Mouse (Mus musculus) adrenal gland, postnatal 36 days (tissue): ENCODE measurements around the gene Ahdc1. TPM values are rescaled to one million over a fixed set of nuclear protein-coding genes. Genes with fewer than 3 reads are reported as not detected.

Experiments used
- DNase-seq, 2 experiments: peaks; one replicate each; pipeline ENCODE4 v3.0.0; 2021; ENCODE audit warnings: mixed read lengths in 1 of 2
- total RNA-seq, 2 experiments: library from RNA; stranded (reverse); gene quantifications; 2 replicates each; pipeline ENCODE4 v1.2.3; 2021

The Ahdc1 gene
- total RNA-seq, 2 experiments from 2014 or later: 63.7 to 74.1 TPM

- no peak for DNase-seq
Measured at GRCm38 (mm10) chr4:133017597-133018262, 6.7 kb downstream of the Ahdc1 start.

- DNase-seq: no peak
Measured at GRCm38 (mm10) chr4:133018263-133018798, 7.3 kb downstream of the Ahdc1 start.

DNA sequence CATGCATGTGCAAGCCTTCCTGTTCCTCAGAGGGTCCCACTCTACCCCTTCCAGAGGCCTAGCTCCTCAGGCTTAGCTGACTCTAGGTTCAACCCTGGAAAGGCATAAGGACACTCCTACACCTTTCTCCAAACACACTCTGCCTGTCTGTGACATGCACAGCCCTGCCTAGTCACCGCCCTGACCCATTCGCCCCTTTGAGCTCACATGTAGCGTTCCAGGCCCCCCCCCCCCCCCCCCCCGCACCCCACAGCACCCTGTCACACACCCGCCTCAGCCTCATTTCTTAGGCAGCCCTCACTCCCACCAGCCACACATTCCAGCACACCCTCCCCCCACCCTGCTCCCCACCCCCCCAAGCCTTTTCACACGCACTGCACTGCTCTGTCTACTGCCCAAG, 9.7 kb downstream of the Ahdc1 start:
- DNase-seq: no peak

DNA sequence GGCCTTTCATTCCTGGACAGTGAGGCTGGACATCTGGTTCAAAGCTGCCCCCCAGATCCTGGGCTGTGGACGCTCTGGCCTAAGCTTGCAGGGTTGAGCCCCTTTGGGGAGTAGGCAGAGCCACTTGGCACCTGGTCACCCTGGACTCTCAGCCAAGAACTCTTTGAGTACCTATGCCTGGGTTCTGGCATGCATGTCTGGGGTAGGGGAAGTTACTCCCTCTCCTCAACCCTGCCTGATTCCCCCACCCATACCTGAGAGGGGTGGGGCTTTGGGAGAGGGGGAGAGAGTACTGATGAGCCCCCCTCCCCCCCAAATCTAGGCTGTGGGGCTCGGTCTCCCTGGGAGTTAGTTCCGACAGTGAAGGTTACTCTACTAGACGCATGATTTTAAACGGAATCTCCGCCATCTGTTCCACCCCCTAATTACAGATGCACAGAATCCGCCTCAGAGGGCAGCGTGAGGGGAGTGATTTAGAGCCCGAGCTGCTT, 10.2 kb downstream of the Ahdc1 start:
- no peak for DNase-seq

- no peak for DNase-seq
Measured at GRCm38 (mm10) chr4:133022217-133022616, 11.2 kb downstream of the Ahdc1 start.

DNA sequence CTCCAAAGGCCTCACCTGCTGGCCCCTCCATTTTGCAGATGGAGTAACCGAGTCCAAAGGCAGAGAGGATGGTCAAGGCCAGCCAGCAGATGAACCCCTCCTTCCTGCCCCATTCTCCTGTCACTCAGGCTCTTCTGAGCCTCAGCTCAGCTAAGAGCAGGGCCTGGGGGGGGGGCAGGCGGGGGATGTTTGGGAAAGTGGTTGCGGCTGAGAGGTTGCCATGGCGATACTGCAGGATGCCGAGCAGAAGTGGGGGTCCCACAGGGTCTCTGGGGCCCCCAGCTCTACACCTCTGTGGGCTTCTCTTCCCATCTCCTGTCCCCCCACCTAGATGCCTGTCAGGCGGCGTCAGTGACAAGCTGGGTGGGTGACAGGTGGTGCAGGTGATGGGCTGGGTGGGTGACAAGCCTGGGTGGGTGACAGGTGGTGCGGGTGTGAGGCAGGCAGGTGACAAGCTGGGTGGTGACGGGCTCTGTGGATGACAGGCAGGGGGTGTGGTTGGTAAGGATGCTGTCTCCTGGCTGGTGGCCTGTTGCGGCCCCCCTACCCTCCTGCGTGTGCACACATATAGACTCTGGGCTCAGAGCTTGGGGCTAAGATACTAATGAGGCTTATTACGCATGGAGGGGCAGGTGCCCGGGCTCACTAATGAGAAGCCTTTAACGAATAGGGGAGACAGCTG, 12.0 kb downstream of the Ahdc1 start:
- no peak for DNase-seq

- DNase-seq: no peak
Measured at GRCm38 (mm10) chr4:133023636-133024035, 12.6 kb downstream of the Ahdc1 start.

DNA sequence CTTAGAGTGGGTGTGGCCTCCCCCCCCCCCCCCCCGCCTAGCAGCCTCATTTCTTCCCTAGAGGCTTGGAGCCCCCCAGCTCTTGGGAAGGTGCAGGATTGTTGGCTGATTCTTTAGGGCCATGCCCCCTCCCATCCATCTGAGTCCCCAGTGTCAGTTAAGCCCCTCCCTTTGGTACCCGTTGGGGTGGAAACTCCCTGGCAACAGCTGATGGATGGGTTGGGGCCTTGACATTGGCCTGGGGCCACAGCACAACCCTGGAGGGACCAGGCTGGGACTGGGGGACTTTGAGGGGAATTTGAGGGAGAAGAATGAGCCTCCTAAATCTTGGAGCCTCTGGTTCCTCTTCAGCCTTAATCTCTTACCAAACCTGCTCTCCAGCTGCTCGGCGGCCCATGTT, 13.3 kb downstream of the Ahdc1 start:
- DNase-seq: no peak

- DNase-seq: peak; percentile 67 to 81
Measured at GRCm38 (mm10) chr4:133024969-133025685, 14.1 kb downstream of the Ahdc1 start.

- DNase-seq: no peak
Measured at GRCm38 (mm10) chr4:133026272-133026671, 15.2 kb downstream of the Ahdc1 start.

DNA sequence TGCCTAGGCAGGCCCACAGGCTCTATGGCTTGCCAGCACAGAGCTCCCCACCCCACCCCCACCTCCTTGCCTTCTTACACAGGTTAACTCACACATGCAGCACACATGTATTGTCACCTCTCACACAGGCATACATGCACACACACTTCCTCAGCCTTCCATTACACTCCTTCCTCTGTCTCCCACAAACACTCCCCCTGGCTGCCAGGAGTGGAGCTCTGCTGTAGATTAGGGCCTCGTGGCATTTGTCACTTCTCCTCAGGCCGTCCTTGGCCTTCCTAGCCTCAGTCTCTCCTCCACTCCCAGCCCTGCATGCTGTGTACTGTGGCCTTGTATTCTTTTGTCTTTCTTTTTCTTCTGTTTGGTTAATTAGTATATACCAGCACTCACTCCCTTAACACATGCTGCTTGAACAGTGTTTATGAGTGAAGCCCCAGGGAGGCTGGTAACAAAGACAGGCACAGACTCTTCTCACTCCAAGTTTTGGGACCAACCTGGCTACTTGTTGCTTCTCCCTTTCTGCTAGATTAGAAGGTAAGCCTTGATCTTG, 15.8 kb downstream of the Ahdc1 start:
- DNase-seq: peak; percentile 58 to 68

DNA sequence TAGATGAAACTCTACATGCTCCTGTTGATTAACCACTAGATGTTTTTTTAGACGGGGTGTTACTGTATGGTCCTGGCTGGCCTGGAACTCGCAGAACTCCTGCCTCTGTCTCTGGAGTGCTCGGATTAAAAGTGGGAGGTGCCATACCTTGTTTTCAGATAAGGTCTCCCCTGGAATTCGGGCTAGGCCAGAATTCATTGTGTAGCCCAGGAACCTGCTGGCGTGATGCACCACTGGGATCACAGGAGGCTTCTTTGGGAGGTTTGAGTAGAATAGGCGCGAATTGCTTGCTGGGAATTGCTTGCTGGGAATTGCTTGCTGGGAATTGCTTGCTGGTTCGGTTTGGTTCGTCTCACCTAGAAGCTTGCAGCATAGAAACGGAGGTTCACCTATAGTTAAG, 16.7 kb downstream of the Ahdc1 start:
- no peak for DNase-seq

GRCm38 (mm10) chr4:133028193-133028592, 17.1 kb downstream of the Ahdc1 start:
- DNase-seq: peak; percentile 71 to 75

DNA sequence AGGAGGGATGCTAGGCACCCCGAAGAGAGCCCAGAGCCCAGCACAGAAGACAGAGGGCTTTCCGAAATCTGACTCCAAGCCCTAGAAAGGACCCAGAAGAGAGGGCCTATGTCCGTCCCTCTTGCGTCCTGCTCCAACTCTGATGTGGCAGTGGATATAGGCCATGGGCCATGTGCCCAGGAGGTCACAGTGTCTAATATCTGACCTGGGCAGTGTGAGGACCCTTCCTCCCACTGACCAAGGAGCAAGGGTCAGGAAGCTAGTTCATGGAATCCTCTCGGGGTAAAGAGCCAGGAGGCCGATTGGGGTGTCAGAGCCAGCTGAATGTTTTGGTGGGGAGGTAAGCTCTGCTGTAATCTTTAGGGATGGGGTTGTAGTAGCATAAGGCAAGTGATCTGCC, 17.8 kb downstream of the Ahdc1 start:
- no peak for DNase-seq

GRCm38 (mm10) chr4:133032410-133033095, 21.5 kb downstream of the Ahdc1 start:
- DNase-seq: no peak

DNA sequence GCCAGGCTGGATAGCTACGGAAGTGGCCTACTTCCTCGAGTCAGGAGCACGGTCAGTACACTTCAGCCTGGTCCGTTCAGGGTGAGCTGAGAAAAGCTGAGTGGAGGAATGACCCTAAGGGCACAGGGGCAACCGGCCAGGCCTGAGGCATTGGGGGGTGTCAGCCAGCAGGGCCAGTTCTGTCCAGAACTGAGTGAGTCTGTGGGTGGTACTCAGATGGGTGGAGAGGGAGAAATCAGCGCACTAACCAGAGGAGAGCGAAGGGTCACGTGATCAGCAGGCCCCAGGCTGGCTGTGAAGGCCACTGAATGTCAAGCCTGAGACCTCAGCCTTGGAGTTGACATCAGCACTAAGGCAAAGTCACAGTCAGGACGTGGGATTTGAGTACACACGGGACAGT, 23.4 kb downstream of the Ahdc1 start:
- DNase-seq: peak; percentile 69 to 79

DNA sequence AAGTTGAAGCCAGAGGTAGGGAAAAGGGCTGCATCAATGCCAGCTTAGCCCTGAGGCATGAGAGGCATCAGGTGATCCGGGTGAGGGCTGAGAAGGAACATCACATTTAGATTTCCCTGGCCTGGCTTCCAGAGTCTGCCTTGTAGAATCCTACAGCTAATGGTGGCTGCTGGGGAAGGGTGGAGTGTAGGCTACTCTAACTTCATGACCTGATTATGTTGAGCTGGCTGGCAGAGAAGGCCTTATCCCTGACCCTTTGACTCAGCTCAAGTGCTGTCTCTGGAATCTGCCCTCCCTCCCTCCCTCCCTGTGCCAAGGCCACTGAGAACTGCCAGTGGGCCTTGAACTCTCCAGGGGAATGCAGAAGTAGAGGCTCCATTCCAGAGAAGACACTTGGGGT, 24.4 kb downstream of the Ahdc1 start:
- DNase-seq: peak; percentile 75 to 76

DNA sequence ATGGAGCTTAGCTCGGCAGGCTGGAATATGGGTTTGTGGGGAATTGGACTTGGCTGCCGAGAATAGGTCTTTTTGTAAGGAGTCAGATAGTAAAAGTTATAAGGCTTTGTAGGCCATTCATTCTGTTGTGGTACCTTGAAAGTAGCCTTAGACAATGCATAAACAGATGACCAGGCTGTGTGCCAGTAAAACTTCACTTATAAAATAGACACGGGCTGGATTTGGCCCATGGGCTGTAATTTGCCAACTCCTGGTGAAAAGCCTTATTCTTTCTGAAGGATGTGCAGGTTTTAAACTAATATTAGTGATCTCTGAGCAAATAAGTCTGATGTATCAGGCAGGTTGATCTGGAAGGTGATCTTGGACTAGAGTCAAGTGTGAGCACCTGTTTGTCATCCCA, 24.9 kb downstream of the Ahdc1 start:
- peak in 1 of 2 experiments; percentile 18 for DNase-seq

GRCm38 (mm10) chr4:133037293-133037692, 26.2 kb downstream of the Ahdc1 start:
- DNase-seq: no peak

- DNase-seq: no peak
Measured at GRCm38 (mm10) chr4:133037798-133038197, 26.7 kb downstream of the Ahdc1 start.

DNA sequence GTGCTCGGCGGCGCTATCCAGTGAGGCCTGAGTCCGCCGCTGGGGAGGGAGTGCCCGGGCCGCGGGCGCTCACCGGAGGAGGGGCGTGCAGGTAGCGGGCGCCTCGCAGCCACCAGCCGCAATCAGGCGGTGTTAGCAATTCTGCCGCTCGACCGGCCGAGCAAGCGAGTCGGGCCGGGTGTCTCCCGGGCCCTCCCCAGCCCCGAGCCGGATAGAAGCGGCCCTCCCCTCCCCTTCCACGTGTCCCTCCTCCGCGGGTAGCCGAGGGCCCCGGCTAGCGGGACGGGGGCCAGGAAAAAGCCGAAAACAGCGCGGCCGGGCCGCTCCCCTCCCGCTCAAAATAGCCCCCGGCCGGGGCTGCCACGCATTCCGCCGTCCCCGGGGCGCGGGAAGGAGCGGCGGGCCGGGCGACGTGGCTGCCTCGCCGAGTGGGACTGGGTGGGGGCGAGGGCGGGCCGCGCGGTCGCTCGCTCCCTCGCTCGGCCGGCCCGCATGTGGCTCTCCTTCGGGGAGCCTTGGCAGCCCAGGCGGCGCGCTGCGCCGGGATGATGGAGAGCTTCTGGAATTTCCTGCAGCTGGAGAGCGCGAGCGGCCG, 27.6 kb downstream of the Ahdc1 start:
- peak; percentile 73 to 82 for DNase-seq
